Mouse (Mus musculus) forebrain, embryonic 15.5 days (tissue): Measurements from ENCODE around the gene Ostm1. TPM values are rescaled to one million over a fixed set of nuclear protein-coding genes. Genes with fewer than 3 reads are reported as not detected.
A peak's percentile ranks its signal among the peaks of the same experiment; 100 is the strongest.

ENCODE experiments used
- ATAC-seq: fragments of 200-750 bp; cut with Nextera tagmentation; replicated peaks from 2 replicates; pipeline ENCODE4 v1.8.0; 2017; ENCODE audit warnings: mild to moderate bottlenecking, moderate TSS enrichment, moderate library complexity
- H3K27ac ChIP-seq: fragments of 300-500 bp; sonication (generic); replicated peaks from 2 replicates; pipeline ENCODE4 v1.5.1; 2015; ENCODE audit warnings: mild to moderate bottlenecking, inconsistent platforms
- H3K27me3 ChIP-seq: fragments of 300-500 bp; sonication (generic); 2 replicates; pipeline ENCODE4 v1.6.1; 2015; ENCODE audit warnings: inconsistent platforms
- H3K36me3 ChIP-seq: fragments of 300-500 bp; sonication (generic); 2 replicates; pipeline ENCODE4 v1.6.1; 2015; ENCODE audit warnings: mild to moderate bottlenecking, inconsistent platforms
- H3K4me1 ChIP-seq: fragments of 300-500 bp; sonication (generic); 2 replicates; pipeline ENCODE4 v1.6.1; 2015; ENCODE audit warnings: inconsistent platforms
- H3K4me2 ChIP-seq: fragments of 300-500 bp; sonication (generic); replicated peaks from 2 replicates; pipeline ENCODE4 v1.6.1; 2015; ENCODE audit warnings: mild to moderate bottlenecking, inconsistent platforms
- H3K4me3 ChIP-seq: fragments of 300-500 bp; sonication (generic); 2 replicates; pipeline ENCODE4 v1.5.1; 2015; ENCODE audit warnings: mild to moderate bottlenecking, inconsistent platforms
- H3K9ac ChIP-seq: fragments of 300-500 bp; sonication (generic); replicated peaks from 2 replicates; pipeline ENCODE4 v1.6.1; 2015; ENCODE audit warnings: mild to moderate bottlenecking, inconsistent platforms
- H3K9me3 ChIP-seq: fragments of 300-500 bp; sonication (generic); 2 replicates; pipeline ENCODE4 v1.6.1; 2016; ENCODE audit warnings: inconsistent platforms
- WGBS: fragments of 180-500 bp; shearing (Covaris S2); methylation state at CpG from one replicate; pipeline ENCODE4 v1.1.7; 2015; ENCODE audit warnings: mixed read lengths; 5-methylcytosine and 5-hydroxymethylcytosine counted together
- polyA plus RNA-seq: library from polyadenylated mRNA; unstranded; fragments of >200 nt; fragmentation: Nextera tagmentation; extraction: Ambion mirVana; gene quantifications from 2 replicates; pipeline ENCODE4 v1.2.1, GENCODE M21; 2015

The Ostm1 gene
- polyA plus RNA-seq, 1 experiment from 2014 or later = 51.5 TPM

DNA sequence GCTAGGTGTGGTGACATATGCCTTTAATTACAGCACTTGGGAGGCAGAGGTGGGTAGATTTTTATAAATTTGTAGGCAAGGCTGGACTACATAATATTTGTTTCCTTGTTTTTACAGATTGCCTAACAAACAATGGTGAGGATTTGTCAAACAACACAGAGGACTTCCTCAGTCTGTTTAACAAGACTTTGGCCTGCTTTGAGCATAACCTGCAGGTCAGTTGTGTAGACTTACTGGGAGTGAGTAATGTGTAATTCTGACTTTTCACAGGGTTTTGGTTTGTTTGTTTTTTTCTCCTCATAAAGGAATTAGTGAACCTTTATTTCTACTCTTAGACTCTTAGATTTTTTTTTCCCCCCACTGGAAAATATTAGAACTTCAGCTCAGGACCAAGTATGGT lies 109.2 kb downstream of the Ostm1 start:
- Histone ChIP-seq H3K4me3 (no peak overlapping the region), H3K9ac (no peak overlapping the region), H3K27ac (no peak overlapping the region), H3K4me2 (no peak overlapping the region), H3K9me3 (no peaks in the 10 kb centered on the region), H3K27me3 (no peaks in the 10 kb centered on the region), H3K36me3 (no peaks in the 10 kb centered on the region), H3K4me1 (peaks cover 13% of the 10 kb centered on the region)
- ATAC-seq = no peak

DNA sequence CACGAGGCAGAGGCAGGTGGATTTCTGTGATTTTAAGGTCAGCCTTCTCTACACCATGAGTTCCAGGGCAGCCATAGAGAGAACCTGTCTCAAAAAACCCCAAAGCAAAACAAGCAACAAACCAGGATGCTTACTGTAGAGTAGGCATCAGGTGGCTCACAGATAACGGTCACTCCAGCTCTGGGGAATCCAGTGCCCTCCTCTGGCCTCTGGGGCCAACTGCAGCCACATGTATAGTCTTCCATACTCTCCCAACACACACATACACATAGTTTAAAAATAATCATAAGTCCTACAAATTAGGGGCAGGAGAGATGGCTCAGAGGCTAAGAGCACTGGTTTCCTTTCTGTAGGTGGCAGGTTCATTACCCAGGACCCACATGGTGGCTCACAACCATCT lies 109.9 kb downstream of the Ostm1 start:
- Histone ChIP-seq H3K36me3 (peaks cover 6% of the 10 kb centered on the region; the same call in 1 of the 2 replicates), H3K4me2 (no peak overlapping the region), H3K27ac (no peak overlapping the region), H3K4me3 (no peak overlapping the region), H3K27me3 (no peaks in the 10 kb centered on the region), H3K9ac (no peak overlapping the region), H3K4me1 (peaks cover 13% of the 10 kb centered on the region), H3K9me3 (no peaks in the 10 kb centered on the region)
- WGBS = 69% methylated on average over 2 of the region's 2 CpGs
- ATAC-seq = no peak

DNA sequence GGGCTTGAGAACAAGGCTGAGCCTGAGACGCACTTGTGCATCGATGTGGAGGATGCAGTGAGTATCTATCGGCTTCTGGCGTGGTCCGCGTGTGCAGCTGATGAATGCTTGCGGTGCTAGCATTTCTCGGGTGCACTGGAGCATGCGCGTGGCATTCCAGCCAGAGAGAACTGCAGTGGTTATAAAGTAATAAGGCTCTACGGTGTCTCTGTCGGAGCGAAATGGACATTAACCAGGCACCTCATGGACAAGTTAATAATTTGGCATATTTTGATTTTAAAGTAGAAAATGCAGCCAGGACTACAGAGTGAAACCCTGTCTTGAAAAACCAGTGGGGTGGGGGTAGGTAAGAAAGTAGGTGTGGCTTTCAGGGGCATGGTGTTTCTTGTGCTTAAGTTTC lies 112.7 kb downstream of the Ostm1 start:
- peaks cover 18% of the 10 kb centered on the region for H3K36me3 ChIP-seq
- H3K9ac ChIP-seq = no peak overlapping the region
- no peak overlapping the region for H3K27ac ChIP-seq
- no peaks in the 10 kb centered on the region for H3K4me1 ChIP-seq
- no peak for ATAC-seq
- no peaks in the 10 kb centered on the region for H3K9me3 ChIP-seq
- H3K27me3 ChIP-seq = no peaks in the 10 kb centered on the region
- no peak overlapping the region for H3K4me3 ChIP-seq
- 83% methylated on average over 13 of the region's 13 CpGs for WGBS
- H3K4me2 ChIP-seq = no peak overlapping the region

DNA sequence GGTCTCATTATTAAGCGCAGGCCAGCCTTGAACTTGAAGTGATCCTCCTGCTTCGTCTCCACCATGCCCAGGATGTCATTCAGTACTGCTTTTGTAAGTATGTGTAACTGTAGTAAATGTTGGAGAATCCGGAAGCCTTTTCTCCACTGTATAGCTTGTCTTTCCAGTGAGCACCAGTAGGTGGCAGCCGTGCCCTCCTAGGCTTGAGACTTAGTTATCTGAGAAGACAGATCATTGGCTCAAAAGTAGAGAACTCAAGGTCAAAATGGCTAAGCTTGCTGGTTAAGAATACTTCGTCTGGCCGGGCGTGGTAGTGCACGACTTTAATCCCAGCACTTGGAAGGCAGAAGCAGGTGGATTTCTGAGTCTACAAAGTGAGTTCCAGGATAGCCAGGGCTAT lies 113.4 kb downstream of the Ostm1 start:
- Histone ChIP-seq H3K9me3 (no peaks in the 10 kb centered on the region), H3K4me1 (no peaks in the 10 kb centered on the region), H3K9ac (no peak overlapping the region), H3K27ac (no peak overlapping the region), H3K36me3 (peaks cover 25% of the 10 kb centered on the region), H3K4me3 (no peak overlapping the region), H3K4me2 (no peak overlapping the region), H3K27me3 (no peaks in the 10 kb centered on the region)
- ATAC-seq = no peak
- 34% methylated on average over 8 of the region's 8 CpGs for WGBS

DNA sequence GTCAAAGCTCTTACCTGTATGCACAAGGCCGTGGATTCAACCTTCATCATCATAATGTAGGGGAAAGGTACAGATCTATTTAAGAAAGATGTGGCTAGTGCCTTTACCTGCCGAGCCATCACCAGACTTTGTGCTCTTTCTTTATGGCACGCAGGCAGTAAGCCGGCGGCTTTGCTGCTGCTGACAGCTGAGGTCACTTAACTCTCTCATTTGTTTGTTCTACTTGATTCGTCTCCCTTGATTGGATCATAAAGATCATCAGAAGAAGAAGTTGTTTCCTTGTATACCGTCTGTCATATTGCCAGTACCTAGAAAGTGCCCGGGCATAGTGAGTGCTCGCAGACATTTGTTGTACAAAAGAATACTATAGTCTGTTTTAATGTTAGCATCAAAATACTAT lies 114.8 kb downstream of the Ostm1 start:
- Histone ChIP-seq H3K9me3 (no peaks in the 10 kb centered on the region), H3K4me1 (no peaks in the 10 kb centered on the region), H3K27me3 (no peaks in the 10 kb centered on the region), H3K27ac (no peak overlapping the region), H3K9ac (no peak overlapping the region), H3K36me3 (peaks cover 34% of the 10 kb centered on the region), H3K4me3 (no peak overlapping the region), H3K4me2 (no peak overlapping the region)
- ATAC-seq = no peak
- 96% methylated on average over 9 of the region's 9 CpGs for WGBS

DNA sequence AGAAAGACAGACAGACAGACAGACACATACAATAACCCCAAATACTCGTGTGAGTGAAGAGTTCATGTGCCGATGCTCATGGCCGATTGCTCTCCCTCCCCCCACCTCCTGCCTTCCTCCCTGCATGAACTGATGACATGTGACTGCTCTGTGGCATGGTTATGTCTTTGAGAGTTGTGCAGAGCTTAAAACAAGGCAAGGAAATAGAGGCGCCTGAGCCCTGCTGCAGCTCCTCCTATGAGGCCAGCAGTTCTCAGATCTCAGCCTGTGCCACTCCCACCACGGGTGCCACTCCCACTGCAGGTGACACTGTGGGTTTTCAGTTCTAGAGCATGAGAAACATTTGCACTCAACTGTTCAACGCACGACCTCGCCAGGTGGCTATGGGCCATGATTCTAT lies 115.4 kb downstream of the Ostm1 start:
- WGBS = 92% methylated on average over 8 of the region's 8 CpGs
- no peak for ATAC-seq

DNA sequence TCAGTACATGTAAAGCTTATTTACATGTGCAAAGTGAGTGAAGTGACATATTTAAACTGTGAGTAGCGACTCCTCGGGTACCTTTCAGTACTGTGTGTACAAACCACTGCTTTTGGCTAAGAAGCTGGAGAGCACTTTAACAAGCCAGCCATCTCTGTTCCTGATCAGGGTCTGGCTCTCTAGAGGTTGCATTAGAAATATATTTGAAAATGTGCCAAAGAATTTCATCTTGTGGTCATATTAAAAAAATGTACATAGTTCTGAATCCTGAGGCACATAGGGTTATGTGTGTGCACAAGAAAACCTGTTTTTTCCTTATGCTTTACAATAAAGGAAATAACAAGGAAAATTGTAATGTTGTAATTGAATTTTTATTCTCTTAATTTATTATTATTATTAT lies 118.5 kb downstream of the Ostm1 start:
- Histone ChIP-seq H3K27me3 (no peaks in the 10 kb centered on the region), H3K4me1 (no peaks in the 10 kb centered on the region), H3K9ac (no peak overlapping the region), H3K4me2 (no peak overlapping the region), H3K9me3 (no peaks in the 10 kb centered on the region), H3K36me3 (peaks cover 42% of the 10 kb centered on the region), H3K4me3 (no peak overlapping the region), H3K27ac (no peak overlapping the region)
- WGBS = 93% methylated on average over 2 of the region's 2 CpGs
- ATAC-seq = no peak

More for the DNA sequence above, 115.4 kb downstream of the Ostm1 start:
- no peak overlapping the region for H3K4me3 ChIP-seq
- no peak overlapping the region for H3K27ac ChIP-seq
- H3K4me1 ChIP-seq = no peaks in the 10 kb centered on the region
- no peak overlapping the region for H3K4me2 ChIP-seq
- H3K27me3 ChIP-seq = no peaks in the 10 kb centered on the region
- no peaks in the 10 kb centered on the region for H3K9me3 ChIP-seq
- peaks cover 38% of the 10 kb centered on the region for H3K36me3 ChIP-seq
- H3K9ac ChIP-seq = no peak overlapping the region

DNA sequence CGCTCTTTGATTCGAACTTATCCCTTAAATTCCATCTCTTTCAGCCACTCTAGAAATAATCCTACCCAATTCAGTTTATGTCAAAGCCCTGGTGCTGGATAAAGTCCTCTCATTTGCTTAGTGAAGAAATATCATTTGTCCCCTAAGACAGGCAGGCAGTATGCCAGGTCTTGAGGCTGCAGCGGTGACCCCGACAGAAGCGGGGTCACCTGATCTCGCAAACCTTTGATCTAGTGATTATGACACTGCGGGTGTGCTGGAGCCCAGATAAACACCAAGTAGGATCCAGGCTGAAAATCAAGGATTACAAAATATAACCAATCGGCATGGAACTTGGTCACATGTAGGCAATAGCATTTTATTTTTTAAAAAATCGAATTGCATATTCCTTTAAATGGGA lies 131.1 kb downstream of the Ostm1 start:
- Histone ChIP-seq H3K9me3 (no peaks in the 10 kb centered on the region), H3K4me3 (no peak overlapping the region), H3K4me2 (no peak overlapping the region), H3K36me3 (no peaks in the 10 kb centered on the region), H3K27me3 (no peaks in the 10 kb centered on the region), H3K27ac (no peak overlapping the region), H3K9ac (no peak overlapping the region), H3K4me1 (peaks cover 19% of the 10 kb centered on the region)
- ATAC-seq = no peak
- 12% methylated on average over 9 of the region's 9 CpGs for WGBS

DNA sequence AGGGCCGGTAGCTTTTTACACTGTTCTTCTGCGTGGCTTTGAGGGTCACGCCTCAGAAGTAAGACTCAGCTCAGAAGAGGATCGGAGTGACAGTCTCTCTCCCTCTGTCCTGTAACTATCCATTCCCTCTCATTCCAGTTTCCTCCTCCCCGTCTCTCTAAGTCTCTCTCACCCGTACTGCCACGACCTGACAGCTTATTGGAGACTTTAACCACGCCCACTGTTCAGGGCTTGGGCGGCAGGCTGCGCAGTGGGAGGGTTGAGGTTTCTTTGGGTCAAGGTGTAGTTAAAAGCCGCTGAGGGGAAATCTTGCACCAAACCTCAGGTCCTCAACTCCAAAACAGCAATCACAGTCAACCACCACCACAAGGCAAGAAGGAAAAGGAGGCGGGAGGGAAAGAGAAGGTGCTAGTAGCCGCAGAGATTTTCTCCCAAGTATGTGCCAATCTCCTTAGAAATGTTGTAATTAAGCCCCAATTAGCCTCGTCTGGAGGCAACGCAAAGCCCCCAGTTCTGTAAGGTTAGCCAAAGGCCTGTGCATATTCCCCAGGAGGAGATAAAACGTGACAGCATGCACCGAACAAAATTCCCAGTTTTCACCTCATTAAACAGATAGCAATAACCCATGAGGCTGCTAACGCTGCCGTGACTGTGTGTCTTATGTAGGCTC lies 131.9 kb downstream of the Ostm1 start:
- Histone ChIP-seq H3K36me3 (no peaks in the 10 kb centered on the region), H3K4me2 (peak overlapping the region; percentile 39), H3K9me3 (no peaks in the 10 kb centered on the region), H3K27ac (no peak overlapping the region), H3K27me3 (no peaks in the 10 kb centered on the region), H3K4me3 (peak overlapping the region; percentile 18; the same call in 1 of the 2 replicates), H3K9ac (0 out of 2 replicates have a peak overlapping the region, but pooled peaks have one; percentile 4), H3K4me1 (peaks cover 19% of the 10 kb centered on the region)
- 7% methylated on average over 19 of the region's 19 CpGs for WGBS
- ATAC-seq = no peak

DNA sequence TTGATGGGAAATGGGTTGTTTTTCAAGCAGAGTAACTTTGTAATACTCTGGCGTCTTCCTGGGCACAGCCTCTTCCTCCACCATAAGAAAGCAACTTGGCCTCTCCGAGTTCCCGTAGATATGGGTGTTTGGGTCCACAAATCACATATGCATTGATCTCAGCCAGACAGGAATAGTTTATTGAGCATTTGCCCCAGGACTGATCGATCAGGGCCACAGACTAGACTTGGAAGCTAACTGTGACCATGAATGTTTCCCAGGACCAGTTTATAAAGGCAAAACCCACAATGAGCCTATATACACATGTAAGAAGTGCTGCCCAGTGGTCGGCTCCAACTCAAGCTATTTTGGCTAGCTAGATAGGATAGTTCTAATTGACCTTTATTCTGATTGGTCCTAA lies 138.5 kb downstream of the Ostm1 start:
- WGBS = 95% methylated on average over 5 of the region's 5 CpGs
- no peak overlapping the region for H3K4me2 ChIP-seq
- H3K4me3 ChIP-seq = no peak overlapping the region
- no peak for ATAC-seq
- no peak overlapping the region for H3K9ac ChIP-seq
- no peaks in the 10 kb centered on the region for H3K9me3 ChIP-seq
- H3K27me3 ChIP-seq = no peaks in the 10 kb centered on the region
- H3K4me1 ChIP-seq = no peaks in the 10 kb centered on the region
- H3K27ac ChIP-seq = no peak overlapping the region
- H3K36me3 ChIP-seq = no peaks in the 10 kb centered on the region

DNA sequence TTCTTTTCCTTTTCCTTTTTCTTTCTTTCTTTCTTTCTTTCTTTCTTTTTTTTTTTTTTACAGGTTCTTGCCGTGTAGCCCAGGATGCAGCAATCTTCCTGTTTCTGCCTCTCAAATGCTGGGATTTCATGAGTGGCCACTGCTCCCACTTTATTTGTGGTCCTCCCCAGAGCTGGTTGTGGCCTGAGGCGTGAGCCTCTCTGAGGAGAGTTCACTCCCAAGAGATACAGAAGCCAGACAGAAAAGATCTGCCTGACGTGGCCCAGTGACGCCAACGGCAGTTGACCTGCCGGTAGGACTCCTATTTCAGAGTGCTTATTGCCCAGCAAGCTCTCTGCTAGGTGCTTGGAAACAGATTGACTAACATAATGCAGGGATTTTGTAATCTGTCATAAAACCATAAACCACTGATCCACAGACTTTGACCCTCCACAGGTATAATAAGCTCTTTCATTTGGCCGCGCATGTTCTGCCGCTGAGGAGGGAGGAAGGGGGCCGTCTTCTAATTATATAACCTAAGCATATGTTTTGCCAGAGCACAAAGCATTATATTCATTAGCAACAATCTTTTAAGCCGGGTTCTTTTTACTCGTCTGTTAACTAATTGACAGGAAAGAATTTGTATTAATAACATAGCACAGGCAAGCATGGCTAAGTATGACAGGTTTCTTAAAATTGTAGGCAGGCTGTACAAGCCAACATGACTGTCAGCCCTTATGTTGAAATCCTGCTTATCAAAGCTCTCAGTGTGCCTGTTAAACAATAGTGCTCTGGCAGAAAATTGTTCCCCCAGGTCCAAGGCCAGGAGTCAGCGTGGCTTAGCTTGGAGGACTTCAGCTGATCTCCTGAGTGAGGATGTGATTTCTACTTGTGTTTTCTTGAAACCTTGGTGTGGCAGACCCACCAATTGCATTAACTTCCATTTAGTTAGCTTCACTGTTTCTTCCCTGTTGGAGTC lies 139.9 kb downstream of the Ostm1 start:
- H3K36me3 ChIP-seq = no peaks in the 10 kb centered on the region
- no peak overlapping the region for H3K27ac ChIP-seq
- H3K4me1 ChIP-seq = no peaks in the 10 kb centered on the region
- no peak overlapping the region for H3K9ac ChIP-seq
- H3K4me3 ChIP-seq = no peak overlapping the region
- WGBS = 45% methylated on average over 13 of the region's 13 CpGs
- no peaks in the 10 kb centered on the region for H3K9me3 ChIP-seq
- no peak for ATAC-seq
- no peaks in the 10 kb centered on the region for H3K27me3 ChIP-seq
- H3K4me2 ChIP-seq = no peak overlapping the region

DNA sequence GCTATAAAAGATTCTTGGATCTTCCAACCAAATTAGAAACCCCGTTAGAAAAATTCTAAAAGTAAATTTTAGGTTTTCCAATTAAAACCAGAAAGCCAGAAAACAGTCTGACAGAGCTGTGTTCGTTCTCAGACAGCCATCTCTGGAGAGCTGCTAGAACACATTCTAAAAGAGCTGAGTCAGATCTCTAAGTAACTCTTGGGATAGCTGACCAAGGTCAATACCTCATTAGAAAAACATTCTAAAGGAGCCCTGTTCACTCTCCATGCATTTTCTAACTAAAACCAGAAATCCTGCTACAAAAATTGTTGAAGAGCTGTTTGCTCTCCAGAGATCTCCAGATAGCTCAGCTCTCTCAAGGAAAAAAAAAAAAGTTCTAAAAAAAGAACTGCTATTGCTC lies 146.0 kb downstream of the Ostm1 start:
- WGBS = 82% methylated on average over 2 of the region's 2 CpGs
- Histone ChIP-seq H3K36me3 (no peaks in the 10 kb centered on the region), H3K27me3 (no peaks in the 10 kb centered on the region), H3K9ac (no peak overlapping the region), H3K4me1 (no peaks in the 10 kb centered on the region), H3K9me3 (no peaks in the 10 kb centered on the region), H3K4me3 (no peak overlapping the region), H3K4me2 (no peak overlapping the region), H3K27ac (no peak overlapping the region)
- no peak for ATAC-seq
